Mouse (Mus musculus): ENCODE data around the gene Pcnt.

GRCm38 (mm10) chr10:76329093-76329492, 113.5 kb downstream of the Pcnt start:
- TF ChIP-seq POLR2A (IDR thresholded peaks at IDR 0.05; ENCODE audit: borderline replicate concordance, low read depth, low read length), result no peak
- TF ChIP-seq CTCF (IDR thresholded peaks at IDR 0.05; ENCODE audit: low read depth, low read length), result no peak
